Mouse (Mus musculus): ENCODE results near the gene Rasgef1c.

DNA sequence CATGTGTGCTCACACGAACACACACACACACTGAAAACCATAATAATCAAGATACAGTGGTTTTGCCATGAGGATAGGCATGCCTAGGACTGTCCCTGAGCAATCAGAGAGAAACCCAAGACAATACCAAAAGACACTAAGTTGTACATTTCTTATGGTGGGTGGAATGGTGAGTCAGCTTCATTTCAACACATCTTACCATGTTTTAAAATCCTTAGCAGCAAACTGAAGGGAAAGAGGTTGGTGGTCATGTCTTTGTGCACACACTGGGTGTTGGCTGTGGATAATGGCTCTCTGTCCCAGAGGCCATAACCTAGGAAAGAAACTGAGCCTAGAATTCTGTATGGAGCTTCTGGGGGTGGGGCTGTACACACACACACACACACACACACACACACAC lies 32.2 kb downstream of the Rasgef1c start:
- no peak for TF ChIP-seq CTCF (IDR thresholded peaks at IDR 0.05; ENCODE audit: borderline replicate concordance, extremely low read depth, insufficient read depth, insufficient read length)
- TF ChIP-seq POLR2A (IDR thresholded peaks at IDR 0.05; ENCODE audit: borderline replicate concordance, extremely low read depth, insufficient read depth, insufficient read length, poor library complexity, severe bottlenecking) = no peak

Data from brain, embryonic 14.5 days (tissue).